Comparison of ENCODE assay signal across 1 mouse cellular context in the genomic region with DNA sequence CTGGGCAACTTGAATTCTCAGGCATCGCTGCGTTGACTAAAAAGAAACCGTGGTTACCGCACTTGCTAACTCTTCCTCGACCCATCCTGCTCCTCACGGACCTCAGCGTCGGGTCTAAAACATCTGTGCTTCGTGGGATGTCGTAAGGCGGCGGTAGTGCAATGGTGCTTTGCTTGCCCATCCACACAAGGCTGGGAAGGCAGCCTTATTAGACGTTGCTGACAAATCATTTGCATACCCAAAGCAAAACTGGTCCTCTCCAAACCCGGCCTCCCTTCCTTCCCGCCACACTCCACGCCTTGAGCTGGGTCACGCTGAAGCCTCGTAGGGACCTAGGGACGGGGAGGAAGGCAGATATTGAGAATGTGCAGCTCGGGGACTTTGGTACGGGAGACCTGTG.
TF ChIP-seq lines count a peak whose summit lies in the region.

No protein-coding gene starts in this region.

TF ChIP-seq in CH12.LX, 34 proteins besides CTCF, POLR2A, EP300 and RAD21 (continued from another document):
- TF ChIP-seq SIN3A (IDR thresholded peaks at IDR 0.05; ENCODE audit: low read length) (peak; percentile 45; the same call in 1 of the 2 replicates), KAT2A (IDR thresholded peaks at IDR 0.05; ENCODE audit: insufficient replicate concordance, low read length) (no peak), RCOR1 (conservative IDR thresholded peaks at IDR 0.05; ENCODE audit: low read depth, low read length) (no peak)
